Mouse (Mus musculus) brain, embryonic 18.5 days (tissue): Measurements from ENCODE around the gene Htr7.

ENCODE experiments used
- DNase-seq: peaks from one replicate; pipeline ENCODE4 v3.0.0-alpha.2; 2012; ENCODE audit warnings: low read depth, low spot score

The Htr7 gene

GRCm38 (mm10) chr19:35957656-35958055, 99.7 kb downstream of the Htr7 start:
- DNase-seq = no peak

- DNase-seq = no peak
Observed at GRCm38 (mm10) chr19:35955698-35956097, 101.6 kb downstream of the Htr7 start.

GRCm38 (mm10) chr19:35949888-35950287, 107.4 kb downstream of the Htr7 start:
- DNase-seq = no peak

GRCm38 (mm10) chr19:35924961-35925495, 132.3 kb downstream of the Htr7 start:
- no peak for DNase-seq

- DNase-seq = peak; percentile 12
Observed at GRCm38 (mm10) chr19:35924418-35924817, 132.9 kb downstream of the Htr7 start.
